Mouse (Mus musculus) embryonic facial prominence, embryonic 10.5 days (tissue): ENCODE measurements around the gene Slc4a4. TPM values are rescaled to one million over a fixed set of nuclear protein-coding genes. Genes with fewer than 3 reads are reported as not detected.
"Not testable (repeated sequence)": the region's sequence is repeated elsewhere in the genome, so short reads cannot be mapped to it uniquely, and the experiment has no call there.

Experiments
- DNase-seq: peaks from one replicate; pipeline ENCODE4 v3.0.0-alpha.2; 2017; ENCODE audit warnings: low spot score
- H3K27ac ChIP-seq: fragments of 300-500 bp; sonication (generic); replicated peaks from 2 replicates; pipeline ENCODE4 v1.5.1; 2016; ENCODE audit warnings: mild to moderate bottlenecking
- H3K27me3 ChIP-seq: fragments of 300-500 bp; sonication (generic); replicated peaks from 2 replicates; pipeline ENCODE4 v1.6.1; 2016; ENCODE audit warnings: low read depth, mild to moderate bottlenecking; ENCODE audit not compliant: poor library complexity, severe bottlenecking
- H3K36me3 ChIP-seq: fragments of 300-500 bp; sonication (generic); replicated peaks from 2 replicates; pipeline ENCODE4 v1.6.1; 2016; ENCODE audit warnings: mild to moderate bottlenecking, moderate library complexity
- H3K4me1 ChIP-seq: fragments of 300-500 bp; sonication (generic); 2 replicates; pipeline ENCODE4 v1.6.1; 2016
- H3K4me3 ChIP-seq: fragments of 300-500 bp; sonication (generic); 2 replicates; pipeline ENCODE4 v1.5.1; 2016; ENCODE audit warnings: mild to moderate bottlenecking, moderate library complexity
- H3K9me3 ChIP-seq: fragments of 300-500 bp; sonication (generic); 2 replicates; pipeline ENCODE4 v1.6.1; 2016; ENCODE audit warnings: mild to moderate bottlenecking
- WGBS: fragments of 180-500 bp; shearing (Covaris S2); methylation state at CpG from one replicate; pipeline ENCODE4 v1.1.7; 2016; 5-methylcytosine and 5-hydroxymethylcytosine counted together
- polyA plus RNA-seq: library from polyadenylated mRNA; unstranded; fragments of >200 nt; fragmentation: Nextera tagmentation; extraction: Ambion mirVana; gene quantifications from 2 replicates; pipeline ENCODE4 v1.2.1, GENCODE M21; 2016

Gene Slc4a4
- polyA plus RNA-seq, 1 experiment from 2014 or later = 1.7 TPM

GRCm38 (mm10) chr5:89111987-89112386 is 225.4 kb downstream of the Slc4a4 start:
- H3K36me3 ChIP-seq, H3K27ac ChIP-seq, H3K27me3 ChIP-seq, H3K4me3 ChIP-seq, H3K4me1 ChIP-seq, H3K9me3 ChIP-seq, DNase-seq: not testable (repeated sequence)
- WGBS = 98% methylated on average over 15 of the region's 17 CpGs

GRCm38 (mm10) chr5:89120881-89121280 is 234.3 kb downstream of the Slc4a4 start:
- Histone ChIP-seq H3K9me3 (no peaks in the 10 kb centered on the region), H3K4me3 (no peak overlapping the region), H3K27me3 (no peaks in the 10 kb centered on the region), H3K4me1 (no peaks in the 10 kb centered on the region), H3K27ac (no peak overlapping the region), H3K36me3 (no peaks in the 10 kb centered on the region)
- no peak for DNase-seq
- WGBS = 62% methylated on average over 1 of the region's 1 CpGs

GRCm38 (mm10) chr5:89123270-89123903 is 236.8 kb downstream of the Slc4a4 start:
- Histone ChIP-seq H3K9me3 (no peaks in the 10 kb centered on the region), H3K36me3 (no peaks in the 10 kb centered on the region), H3K4me1 (no peaks in the 10 kb centered on the region), H3K4me3 (no peak overlapping the region), H3K27me3 (no peaks in the 10 kb centered on the region), H3K27ac (no peak overlapping the region)
- DNase-seq = no peak
- 77% methylated on average over 9 of the region's 9 CpGs for WGBS

GRCm38 (mm10) chr5:89128210-89128609 is 241.6 kb downstream of the Slc4a4 start:
- no peak for DNase-seq
- 85% methylated on average over 6 of the region's 6 CpGs for WGBS
- no peaks in the 10 kb centered on the region for H3K36me3 ChIP-seq
- no peaks in the 10 kb centered on the region for H3K4me1 ChIP-seq
- no peak overlapping the region for H3K4me3 ChIP-seq
- H3K27me3 ChIP-seq = no peaks in the 10 kb centered on the region
- no peaks in the 10 kb centered on the region for H3K9me3 ChIP-seq
- H3K27ac ChIP-seq = no peak overlapping the region

GRCm38 (mm10) chr5:89135776-89136175 is 249.2 kb downstream of the Slc4a4 start:
- 88% methylated on average over 11 of the region's 11 CpGs for WGBS
- Histone ChIP-seq H3K36me3 (no peaks in the 10 kb centered on the region), H3K27me3 (no peaks in the 10 kb centered on the region), H3K9me3 (no peaks in the 10 kb centered on the region), H3K4me1 (no peaks in the 10 kb centered on the region), H3K27ac (no peak overlapping the region), H3K4me3 (no peak overlapping the region)
- no peak for DNase-seq

GRCm38 (mm10) chr5:89140070-89140469 is 253.5 kb downstream of the Slc4a4 start:
- no peak for DNase-seq
- WGBS = 95% methylated on average over 2 of the region's 2 CpGs
- H3K4me3 ChIP-seq = no peak overlapping the region
- H3K27me3 ChIP-seq = no peaks in the 10 kb centered on the region
- H3K4me1 ChIP-seq = peaks cover 12% of the 10 kb centered on the region
- H3K27ac ChIP-seq = no peak overlapping the region
- H3K36me3 ChIP-seq = no peaks in the 10 kb centered on the region
- H3K9me3 ChIP-seq = no peaks in the 10 kb centered on the region

GRCm38 (mm10) chr5:89141761-89142160 is 255.1 kb downstream of the Slc4a4 start:
- DNase-seq = no peak
- Histone ChIP-seq H3K27me3 (no peaks in the 10 kb centered on the region), H3K36me3 (no peaks in the 10 kb centered on the region), H3K4me1 (peaks cover 16% of the 10 kb centered on the region), H3K9me3 (no peaks in the 10 kb centered on the region), H3K4me3 (no peak overlapping the region), H3K27ac (no peak overlapping the region)
- WGBS = 89% methylated on average over 2 of the region's 2 CpGs

- no peak overlapping the region for H3K27ac ChIP-seq
- 80% methylated on average over 2 of the region's 2 CpGs for WGBS
Measured at GRCm38 (mm10) chr5:89146276-89146675, 259.7 kb downstream of the Slc4a4 start.

GRCm38 (mm10) chr5:89147282-89147790 is 260.7 kb downstream of the Slc4a4 start:
- 86% methylated on average over 13 of the region's 13 CpGs for WGBS
- H3K27ac ChIP-seq = no peak overlapping the region
- H3K4me1 ChIP-seq = peaks cover 27% of the 10 kb centered on the region

More at GRCm38 (mm10) chr5:89146276-89146675, 259.7 kb downstream of the Slc4a4 start:
- Histone ChIP-seq H3K27me3 (no peaks in the 10 kb centered on the region), H3K36me3 (no peaks in the 10 kb centered on the region), H3K4me1 (peaks cover 27% of the 10 kb centered on the region), H3K9me3 (no peaks in the 10 kb centered on the region), H3K4me3 (no peak overlapping the region)
- no peak for DNase-seq

GRCm38 (mm10) chr5:89149436-89150040 is 262.9 kb downstream of the Slc4a4 start:
- Histone ChIP-seq H3K9me3 (no peaks in the 10 kb centered on the region), H3K4me1 (peaks cover 17% of the 10 kb centered on the region), H3K27ac (no peak overlapping the region), H3K27me3 (no peaks in the 10 kb centered on the region), H3K4me3 (no peak overlapping the region), H3K36me3 (no peaks in the 10 kb centered on the region)
- DNase-seq = no peak
- 35% methylated on average over 2 of the region's 2 CpGs for WGBS

More at GRCm38 (mm10) chr5:89147282-89147790, 260.7 kb downstream of the Slc4a4 start:
- DNase-seq = no peak
- Histone ChIP-seq H3K9me3 (no peaks in the 10 kb centered on the region), H3K27me3 (no peaks in the 10 kb centered on the region), H3K4me3 (no peak overlapping the region), H3K36me3 (no peaks in the 10 kb centered on the region)

- H3K36me3 ChIP-seq = no peaks in the 10 kb centered on the region
- H3K27ac ChIP-seq = no peak overlapping the region
- no peaks in the 10 kb centered on the region for H3K9me3 ChIP-seq
- WGBS = 92% methylated on average over 3 of the region's 3 CpGs
- H3K4me3 ChIP-seq = no peak overlapping the region
- peaks cover 10% of the 10 kb centered on the region for H3K4me1 ChIP-seq
- DNase-seq = no peak
- H3K27me3 ChIP-seq = no peaks in the 10 kb centered on the region
Measured at GRCm38 (mm10) chr5:89151076-89151475, 264.5 kb downstream of the Slc4a4 start.

- H3K4me1 ChIP-seq = peaks cover 12% of the 10 kb centered on the region; the same call in 1 of the 2 replicates
- no peaks in the 10 kb centered on the region for H3K9me3 ChIP-seq
- no peaks in the 10 kb centered on the region for H3K27me3 ChIP-seq
- H3K27ac ChIP-seq = no peak overlapping the region
- no peaks in the 10 kb centered on the region for H3K36me3 ChIP-seq
- no peak overlapping the region for H3K4me3 ChIP-seq
- DNase-seq = no peak
- 88% methylated on average over 2 of the region's 2 CpGs for WGBS
Measured at GRCm38 (mm10) chr5:89171025-89171718, 284.6 kb downstream of the Slc4a4 start.

GRCm38 (mm10) chr5:89190063-89190462 is 303.4 kb downstream of the Slc4a4 start:
- H3K4me1 ChIP-seq = no peaks in the 10 kb centered on the region
- WGBS = 71% methylated on average over 3 of the region's 3 CpGs
- H3K9me3 ChIP-seq = no peaks in the 10 kb centered on the region
- H3K27ac ChIP-seq = no peak overlapping the region
- H3K27me3 ChIP-seq = no peaks in the 10 kb centered on the region
- H3K4me3 ChIP-seq = no peak overlapping the region
- no peak for DNase-seq
- H3K36me3 ChIP-seq = no peaks in the 10 kb centered on the region
